Mouse (Mus musculus): ENCODE results near the gene Scube2. TPM values are rescaled to one million over a fixed set of nuclear protein-coding genes. Genes with fewer than 3 reads are reported as not detected.

Scube2 gene
- polyA plus RNA-seq, 1 experiment from 2014 or later, result 4.4 TPM

DNA sequence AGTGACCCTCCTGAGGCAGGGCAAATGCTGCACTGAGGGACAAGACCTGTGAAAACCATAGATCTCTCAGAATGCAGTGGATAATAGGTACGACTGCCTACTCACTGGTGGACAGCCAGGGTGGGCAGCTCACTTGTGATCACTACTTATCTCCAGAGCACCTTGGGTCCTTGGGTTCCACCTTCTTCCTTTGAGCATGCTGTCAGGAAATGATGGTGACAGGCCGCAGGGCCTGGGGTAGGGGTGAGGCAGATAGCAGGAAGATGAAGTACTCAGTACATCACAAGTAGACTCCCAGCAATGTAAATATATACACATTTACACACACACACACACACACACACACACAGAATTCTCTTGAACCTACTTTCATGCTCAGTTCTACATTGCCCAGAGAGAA lies 77.6 kb downstream of the Scube2 start:
- Histone ChIP-seq H3K36me3 (no peaks in the 10 kb centered on the region), H3K4me1 (replicated peaks) (no peaks in the 10 kb centered on the region), H3K4me3 (no peak overlapping the region), H3K9ac (no peak overlapping the region), H3K4me2 (no peak overlapping the region), H3K27me3 (peaks cover 13% of the 10 kb centered on the region), H3K9me3 (no peaks in the 10 kb centered on the region), H3K27ac (replicated peaks) (no peak overlapping the region)
- ATAC-seq (ENCODE audit: low read depth), result no peak
- WGBS, result 88% methylated on average over 2 of the region's 2 CpGs

DNA sequence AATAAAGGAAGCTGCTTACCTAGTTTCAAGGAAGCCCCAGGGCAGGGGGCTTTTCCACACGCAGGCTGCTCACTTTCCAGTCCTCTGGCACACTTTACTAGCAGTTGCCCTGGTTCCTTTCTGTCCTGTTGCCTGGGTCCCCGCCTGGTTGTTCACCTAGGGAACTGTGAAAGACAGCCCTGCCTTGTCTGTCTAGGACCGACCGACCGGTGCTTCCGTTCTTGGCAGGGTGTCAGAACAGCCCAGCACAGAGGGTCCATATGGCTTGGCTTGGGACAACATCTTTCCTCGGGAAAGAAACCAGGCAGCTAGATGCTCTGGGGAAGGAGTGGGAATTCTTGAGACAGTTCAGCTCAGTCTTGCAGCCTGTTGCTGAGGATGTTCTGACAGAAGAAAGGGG lies 82.2 kb downstream of the Scube2 start:
- Histone ChIP-seq H3K36me3 (no peaks in the 10 kb centered on the region), H3K4me1 (replicated peaks) (peaks cover 15% of the 10 kb centered on the region), H3K9me3 (no peaks in the 10 kb centered on the region), H3K27ac (replicated peaks) (no peak overlapping the region), H3K9ac (no peak overlapping the region), H3K27me3 (peaks cover 55% of the 10 kb centered on the region), H3K4me2 (no peak overlapping the region), H3K4me3 (no peak overlapping the region)
- no peak for ATAC-seq (ENCODE audit: low read depth)
- 43% methylated on average over 7 of the region's 7 CpGs for WGBS

- Histone ChIP-seq H3K9ac (peak within 1 kb of the TSS; percentile 65), H3K4me3 (peak within 1 kb of the TSS; percentile 51), H3K36me3 (no peaks in the 10 kb centered on the region), H3K27me3 (peaks cover 58% of the 10 kb centered on the region), H3K27ac (replicated peaks) (no peak within 1 kb of the TSS), H3K4me1 (replicated peaks) (peaks cover 15% of the 10 kb centered on the region), H3K9me3 (no peaks in the 10 kb centered on the region), H3K4me2 (peak within 1 kb of the TSS; percentile 98)
- ATAC-seq (ENCODE audit: low read depth), result peak; percentile 91
- WGBS, result 2% methylated on average over 52 of the region's 52 CpGs
Measured at GRCm38 (mm10) chr7:109781470-109782203, 83.8 kb downstream of the Scube2 start, which contains the start of gene Nrip3. Nrip3 (minus strand) TSS chr7:109782025.

- Histone ChIP-seq H3K9ac (peak overlapping the region; percentile 65), H3K27me3 (peaks cover 58% of the 10 kb centered on the region), H3K27ac (replicated peaks) (no peak overlapping the region), H3K9me3 (no peaks in the 10 kb centered on the region), H3K4me3 (peak overlapping the region; percentile 51), H3K36me3 (no peaks in the 10 kb centered on the region), H3K4me2 (peak overlapping the region; percentile 98), H3K4me1 (replicated peaks) (peaks cover 15% of the 10 kb centered on the region)
- 1% methylated on average over 24 of the region's 24 CpGs for WGBS
- ATAC-seq (ENCODE audit: low read depth), result peak; percentile 68
Measured at GRCm38 (mm10) chr7:109781087-109781469, 84.4 kb downstream of the Scube2 start.

- Histone ChIP-seq H3K27ac (replicated peaks) (no peak overlapping the region), H3K36me3 (no peaks in the 10 kb centered on the region), H3K4me2 (no peak overlapping the region), H3K9ac (no peak overlapping the region), H3K9me3 (no peaks in the 10 kb centered on the region), H3K4me1 (replicated peaks) (no peaks in the 10 kb centered on the region), H3K27me3 (no peaks in the 10 kb centered on the region), H3K4me3 (no peak overlapping the region)
- ATAC-seq (ENCODE audit: low read depth), result no peak
Measured at GRCm38 (mm10) chr7:109772251-109772650, 93.2 kb downstream of the Scube2 start.

GRCm38 (mm10) chr7:109768699-109769383 lies 96.6 kb downstream of the Scube2 start:
- no peaks in the 10 kb centered on the region for H3K9me3 ChIP-seq
- no peaks in the 10 kb centered on the region for H3K4me1 ChIP-seq (replicated peaks)
- no peak overlapping the region for H3K4me3 ChIP-seq
- 71% methylated on average over 2 of the region's 2 CpGs for WGBS
- H3K9ac ChIP-seq, result no peak overlapping the region
- no peaks in the 10 kb centered on the region for H3K36me3 ChIP-seq
- ATAC-seq (ENCODE audit: low read depth), result no peak
- no peaks in the 10 kb centered on the region for H3K27me3 ChIP-seq
- H3K4me2 ChIP-seq, result no peak overlapping the region
- H3K27ac ChIP-seq (replicated peaks), result no peak overlapping the region

- Histone ChIP-seq H3K4me3 (no peak overlapping the region), H3K27me3 (no peaks in the 10 kb centered on the region), H3K27ac (replicated peaks) (no peak overlapping the region), H3K4me1 (replicated peaks) (no peaks in the 10 kb centered on the region), H3K36me3 (no peaks in the 10 kb centered on the region), H3K9ac (no peak overlapping the region), H3K9me3 (no peaks in the 10 kb centered on the region), H3K4me2 (no peak overlapping the region)
- no peak for ATAC-seq (ENCODE audit: low read depth)
- WGBS, result 83% methylated on average over 7 of the region's 7 CpGs
Measured at GRCm38 (mm10) chr7:109767575-109768350, 97.7 kb downstream of the Scube2 start.

GRCm38 (mm10) chr7:109764009-109764408 lies 101.5 kb downstream of the Scube2 start:
- Histone ChIP-seq H3K27ac (replicated peaks) (no peak overlapping the region), H3K4me2 (no peak overlapping the region), H3K4me1 (replicated peaks) (no peaks in the 10 kb centered on the region), H3K36me3 (no peaks in the 10 kb centered on the region), H3K4me3 (no peak overlapping the region), H3K9me3 (no peaks in the 10 kb centered on the region), H3K9ac (no peak overlapping the region), H3K27me3 (no peaks in the 10 kb centered on the region)
- WGBS, result 73% methylated on average over 2 of the region's 2 CpGs
- no peak for ATAC-seq (ENCODE audit: low read depth)

GRCm38 (mm10) chr7:109756291-109756690 lies 109.2 kb downstream of the Scube2 start:
- peaks cover 16% of the 10 kb centered on the region for H3K4me1 ChIP-seq (replicated peaks)
- ATAC-seq (ENCODE audit: low read depth), result no peak
- H3K36me3 ChIP-seq, result no peaks in the 10 kb centered on the region
- 90% methylated on average over 3 of the region's 3 CpGs for WGBS
- no peak overlapping the region for H3K4me3 ChIP-seq
- H3K9ac ChIP-seq, result no peak overlapping the region
- H3K4me2 ChIP-seq, result no peak overlapping the region
- no peak overlapping the region for H3K27ac ChIP-seq (replicated peaks)
- no peaks in the 10 kb centered on the region for H3K9me3 ChIP-seq
- no peaks in the 10 kb centered on the region for H3K27me3 ChIP-seq

DNA sequence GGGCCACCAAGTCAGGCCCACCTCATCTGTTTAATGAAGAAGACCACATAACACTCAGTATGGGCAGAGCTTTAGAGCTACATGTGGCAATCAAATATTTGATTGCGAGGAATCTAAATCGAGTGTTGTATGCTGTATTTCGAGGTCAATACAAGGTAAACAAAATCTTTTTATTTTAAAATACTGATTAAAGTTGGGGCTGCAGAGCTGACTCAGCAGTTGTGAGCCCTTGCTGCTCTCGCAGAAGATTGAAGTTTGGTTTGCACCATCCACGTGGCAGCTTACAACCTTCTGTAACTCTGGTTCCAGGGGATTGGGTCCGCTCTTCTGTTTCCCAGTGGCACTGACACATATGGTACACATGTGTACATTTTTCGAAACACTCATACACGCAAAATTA lies 111.4 kb downstream of the Scube2 start:
- H3K4me1 ChIP-seq (replicated peaks), result peaks cover 27% of the 10 kb centered on the region
- 0 out of 2 replicates have a peak overlapping the region, but pooled peaks have one; percentile 76 for H3K4me2 ChIP-seq
- no peak for ATAC-seq (ENCODE audit: low read depth)
- H3K9ac ChIP-seq, result no peak overlapping the region
- no peak overlapping the region for H3K4me3 ChIP-seq
- H3K27ac ChIP-seq (replicated peaks), result no peak overlapping the region
- 0 out of 2 replicates have a peak, but pooled peaks cover 4% of the 10 kb centered on the region for H3K36me3 ChIP-seq
- H3K27me3 ChIP-seq, result no peaks in the 10 kb centered on the region
- WGBS, result 93% methylated on average over 8 of the region's 8 CpGs
- no peaks in the 10 kb centered on the region for H3K9me3 ChIP-seq

DNA sequence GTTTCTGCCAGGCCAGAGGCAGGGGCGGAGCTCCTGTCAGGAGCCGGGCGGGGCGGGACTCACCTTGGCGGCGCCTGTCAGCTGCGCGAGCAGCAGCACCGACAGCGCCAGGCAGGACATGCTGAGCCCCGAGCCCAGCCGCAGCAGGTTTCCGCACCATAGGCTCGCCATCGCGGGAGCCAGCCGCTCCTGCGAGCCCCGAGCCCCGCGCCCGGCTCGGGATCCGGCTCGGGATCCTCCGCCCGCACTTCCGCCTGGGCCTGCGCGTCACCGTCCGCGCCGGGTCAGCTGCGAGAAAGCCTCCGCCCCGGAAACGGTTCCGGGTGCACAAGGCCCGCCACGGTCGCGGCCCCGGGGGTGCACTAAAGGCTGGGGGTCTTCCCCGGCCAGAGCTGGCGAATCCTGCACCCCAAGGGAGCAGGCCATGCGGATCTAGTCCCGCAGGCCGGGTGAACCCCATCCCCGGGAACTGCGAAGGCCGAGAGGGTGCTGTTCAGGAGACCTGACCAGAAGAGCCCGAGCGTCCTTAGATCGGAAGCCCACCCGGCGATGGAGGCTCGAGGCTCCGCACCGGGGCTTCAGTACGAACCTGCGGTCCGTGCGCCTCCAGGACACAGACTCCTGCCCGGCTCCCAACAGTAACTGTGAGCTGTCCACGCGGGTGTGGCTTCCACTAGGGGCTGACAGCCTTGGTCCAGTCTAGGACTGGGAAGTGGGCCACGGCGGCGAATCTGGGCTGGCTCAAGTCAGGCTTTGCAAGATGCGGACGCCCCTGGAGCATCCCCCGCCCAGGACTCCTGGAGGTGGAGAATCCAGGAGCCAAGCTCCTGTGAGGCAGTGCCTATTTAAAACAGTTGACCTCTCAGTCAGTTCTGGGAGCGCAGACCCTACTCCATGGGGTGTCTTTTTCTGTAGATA lies 113.2 kb downstream of the Scube2 start, which contains the start of gene Tmem9b:
Gene Tmem9b (minus strand): TSS at position 868 of the 918 bp plus-strand sequence.
- H3K4me2 ChIP-seq, result peak within 1 kb of the TSS; percentile 76
- ATAC-seq (ENCODE audit: low read depth), result peak; percentile 93
- H3K27me3 ChIP-seq, result no peaks in the 10 kb centered on the region
- no peaks in the 10 kb centered on the region for H3K9me3 ChIP-seq
- peak within 1 kb of the TSS; percentile 86 for H3K27ac ChIP-seq (replicated peaks)
- peak within 1 kb of the TSS; percentile 87 for H3K9ac ChIP-seq
- H3K4me1 ChIP-seq (replicated peaks), result peaks cover 27% of the 10 kb centered on the region
- H3K36me3 ChIP-seq, result 0 out of 2 replicates have a peak, but pooled peaks cover 13% of the 10 kb centered on the region
- peak within 1 kb of the TSS; percentile 62 for H3K4me3 ChIP-seq
- under 1% methylated on average over 74 of the region's 74 CpGs for WGBS

All from neural tube, embryonic 13.5 days (tissue).